ENCODE assay signal across 10 mouse cellular contexts in the genomic region with DNA sequence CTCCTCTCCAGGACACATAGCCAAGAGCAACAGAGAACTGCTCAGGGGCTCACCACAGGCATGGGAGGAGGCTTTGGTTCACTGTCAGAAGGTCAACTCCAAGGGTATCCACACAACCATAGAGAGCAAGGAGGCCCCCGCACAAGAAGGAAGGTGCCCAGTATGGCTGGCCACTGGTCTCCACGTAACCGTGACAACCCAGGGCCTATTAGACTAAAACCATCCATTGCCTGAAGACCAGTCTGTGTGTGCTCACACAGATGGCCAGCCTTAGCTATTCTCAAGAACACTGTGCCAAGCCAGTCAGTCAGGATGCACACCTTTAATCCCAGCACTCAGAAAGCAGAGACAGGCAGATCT.
A peak's percentile ranks its signal among the peaks of the same experiment; 100 is the strongest.
DNase-seq lines count a peak whose midpoint lies in the region; ATAC-seq lines count a peak whose summit lies in the region.
"Had no signal": no experiment of that assay in that cellular context is flagged by ENCODE, and none has a peak within 500 bp of the region (broad histone marks: within the 10 kb centered on the region; RNA-seq: fewer than 3 reads in every experiment).

No protein-coding gene starts in this region.

- H3K27me3 ChIP-seq in heart, embryonic 15.5 days, result no peaks in the 10 kb centered on the region
- H3K27me3 ChIP-seq in midbrain, embryonic 12.5 days, result no peaks in the 10 kb centered on the region
- no peaks in the 10 kb centered on the region for H3K27me3 ChIP-seq in midbrain, embryonic 11.5 days (ENCODE audit: control insufficient read depth, insufficient read depth, low read length)
- no peaks in the 10 kb centered on the region for H3K27me3 ChIP-seq in hindbrain, embryonic 15.5 days
- H3K27me3 ChIP-seq: limb, embryonic 12.5 days; neural tube, embryonic 12.5 days had no signal

- H3K27ac ChIP-seq in heart, embryonic 15.5 days, result peak overlapping the region; percentile 61
- no peak overlapping the region for H3K27ac ChIP-seq in midbrain, embryonic 12.5 days (replicated peaks)
- no peak overlapping the region for H3K27ac ChIP-seq in midbrain, embryonic 11.5 days (ENCODE audit: low read depth, low read length)
- H3K27ac ChIP-seq in hindbrain, embryonic 15.5 days (replicated peaks), result no peak overlapping the region
- H3K27ac ChIP-seq: neural tube, embryonic 12.5 days had no signal

- H3K4me1 ChIP-seq in heart, embryonic 15.5 days (replicated peaks), result peaks cover 71% of the 10 kb centered on the region
- peaks cover 24% of the 10 kb centered on the region for H3K4me1 ChIP-seq in midbrain, embryonic 12.5 days
- peaks cover 2% of the 10 kb centered on the region; the same call in 1 of the 2 replicates for H3K4me1 ChIP-seq in midbrain, embryonic 11.5 days (ENCODE audit: control insufficient read depth, insufficient read depth, low read length)
- H3K4me1 ChIP-seq in hindbrain, embryonic 15.5 days (replicated peaks), result peaks cover 22% of the 10 kb centered on the region

- no peak overlapping the region for H3K4me3 ChIP-seq in heart, embryonic 15.5 days
- no peak overlapping the region for H3K4me3 ChIP-seq in midbrain, embryonic 12.5 days
- H3K4me3 ChIP-seq in midbrain, embryonic 11.5 days (ENCODE audit: low read depth, low read length), result no peak overlapping the region
- H3K4me3 ChIP-seq in hindbrain, embryonic 15.5 days, result no peak overlapping the region
- H3K4me3 ChIP-seq: limb, embryonic 12.5 days; neural tube, embryonic 12.5 days had no signal

- WGBS in heart, embryonic 15.5 days, result 79% methylated on average over 3 of the region's 3 CpGs
- WGBS in midbrain, embryonic 12.5 days, result 87% methylated on average over 3 of the region's 3 CpGs
- 86% methylated on average over 3 of the region's 3 CpGs for WGBS in midbrain, embryonic 11.5 days
- 85% methylated on average over 3 of the region's 3 CpGs for WGBS in hindbrain, embryonic 15.5 days

- DNase-seq in heart, adult 11 months, result no peak
- no peak for DNase-seq in midbrain, embryonic 11.5 days (ENCODE audit: low spot score, missing footprints)
- no peak for DNase-seq in spleen, adult 18-20 months
- DNase-seq in thymus, postnatal 0 days (ENCODE audit: low spot score), result no peak
- DNase-seq: cerebellum, postnatal 25 days had no signal

- H3K4me2 ChIP-seq in heart, embryonic 15.5 days, result peak overlapping the region; percentile 25; the same call in 1 of the 2 replicates
- no peak overlapping the region for H3K4me2 ChIP-seq in midbrain, embryonic 12.5 days (replicated peaks)
- H3K4me2 ChIP-seq in midbrain, embryonic 11.5 days, result no peak overlapping the region
- H3K4me2 ChIP-seq in hindbrain, embryonic 15.5 days, result no peak overlapping the region
- H3K4me2 ChIP-seq: limb, embryonic 12.5 days; neural tube, embryonic 12.5 days had no signal

- H3K9me3 ChIP-seq in heart, embryonic 15.5 days (replicated peaks), result no peaks in the 10 kb centered on the region
- no peaks in the 10 kb centered on the region for H3K9me3 ChIP-seq in midbrain, embryonic 12.5 days
- H3K9me3 ChIP-seq in midbrain, embryonic 11.5 days (ENCODE audit: control insufficient read depth, low read length), result no peaks in the 10 kb centered on the region
- H3K9me3 ChIP-seq in hindbrain, embryonic 15.5 days, result no peaks in the 10 kb centered on the region

- H3K9ac ChIP-seq in heart, embryonic 15.5 days, result no peak overlapping the region; the same call in 1 of the 2 replicates
- H3K9ac ChIP-seq in midbrain, embryonic 12.5 days (replicated peaks), result no peak overlapping the region
- H3K9ac ChIP-seq in midbrain, embryonic 11.5 days (ENCODE audit: low read length), result no peak overlapping the region
- H3K9ac ChIP-seq in hindbrain, embryonic 15.5 days, result no peak overlapping the region
- H3K9ac ChIP-seq: limb, embryonic 12.5 days; neural tube, embryonic 12.5 days had no signal

- no peaks in the 10 kb centered on the region for H3K36me3 ChIP-seq in heart, embryonic 15.5 days
- no peaks in the 10 kb centered on the region for H3K36me3 ChIP-seq in midbrain, embryonic 12.5 days
- no peaks in the 10 kb centered on the region for H3K36me3 ChIP-seq in midbrain, embryonic 11.5 days (ENCODE audit: control insufficient read depth, insufficient read depth, low read length)
- no peaks in the 10 kb centered on the region for H3K36me3 ChIP-seq in hindbrain, embryonic 15.5 days
- H3K36me3 ChIP-seq: limb, embryonic 12.5 days; neural tube, embryonic 12.5 days had no signal

- ATAC-seq in heart, embryonic 15.5 days (replicated peaks; ENCODE audit: insufficient number of reproducible peaks, insufficient read depth, low FRiP score, low read depth), result 0 out of 2 replicates have a peak, but pooled peaks have one; percentile 1
- peak; percentile 27 for ATAC-seq in midbrain, embryonic 12.5 days (ENCODE audit: low FRiP score, low read depth)
- no peak for ATAC-seq in midbrain, embryonic 11.5 days (ENCODE audit: low FRiP score)
- peak; percentile 39; the same call in 1 of the 2 replicates for ATAC-seq in hindbrain, embryonic 15.5 days (ENCODE audit: low FRiP score, low read depth)
